Mouse (Mus musculus): ENCODE results near the gene Gm6309. TPM values are rescaled to one million over a fixed set of nuclear protein-coding genes. Genes with fewer than 3 reads are reported as not detected.
"Not testable (repeated sequence)": the region's sequence is repeated elsewhere in the genome, so short reads cannot be mapped to it uniquely, and the experiment has no call there.

Gm6309 gene
- polyA plus RNA-seq, 1 experiment from 2014 or later, result not detected

GRCm38 (mm10) chr5:146188712-146189111, 18.2 kb upstream of the Gm6309 start:
- 91% methylated on average over 7 of the region's 7 CpGs for WGBS
- no peak for ATAC-seq (ENCODE audit: low FRiP score)

DNA sequence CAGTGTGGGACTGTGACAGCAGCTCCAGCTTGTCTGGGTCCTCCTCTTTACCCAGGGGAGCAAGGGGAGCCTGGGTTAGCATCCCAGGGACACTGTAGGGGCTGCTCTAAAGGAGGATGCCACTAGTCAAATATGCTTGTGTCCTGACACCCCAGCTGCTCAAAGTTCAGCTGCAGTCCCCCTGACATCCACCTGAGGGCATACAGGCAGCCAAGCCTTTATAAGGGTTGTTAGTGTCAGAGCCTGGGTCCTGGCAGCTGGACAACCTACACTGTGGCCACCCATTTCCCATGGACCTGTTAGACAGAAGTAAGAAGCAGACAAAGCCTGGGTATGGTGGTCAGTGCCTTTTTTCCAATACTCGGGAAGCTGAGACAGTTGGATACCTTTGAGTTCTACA, 17.6 kb upstream of the Gm6309 start:
- Histone ChIP-seq H3K9me3 (ENCODE audit: control insufficient read depth, low read length) (0 out of 2 replicates have a peak, but pooled peaks cover 4% of the 10 kb centered on the region), H3K9ac (ENCODE audit: low read depth, low read length) (no peak overlapping the region), H3K27ac (ENCODE audit: low read depth, low read length) (no peak overlapping the region), H3K36me3 (ENCODE audit: control insufficient read depth, insufficient read depth, low read length) (no peaks in the 10 kb centered on the region), H3K27me3 (ENCODE audit: control insufficient read depth, insufficient read depth, low read length) (no peaks in the 10 kb centered on the region), H3K4me1 (replicated peaks; ENCODE audit: control insufficient read depth, insufficient read depth, low read length) (no peaks in the 10 kb centered on the region), H3K4me2 (replicated peaks; ENCODE audit: low read depth, low read length) (no peak overlapping the region), H3K4me3 (ENCODE audit: low read depth, low read length) (no peak overlapping the region)
- no peak for ATAC-seq (ENCODE audit: low FRiP score)
- no peak for DNase-seq (ENCODE audit: low spot score)
- WGBS, result 82% methylated on average over 1 of the region's 1 CpGs

More at GRCm38 (mm10) chr5:146188712-146189111, 18.2 kb upstream of the Gm6309 start:
- no peaks in the 10 kb centered on the region for H3K36me3 ChIP-seq (ENCODE audit: control insufficient read depth, insufficient read depth, low read length)
- no peak overlapping the region for H3K27ac ChIP-seq (ENCODE audit: low read depth, low read length)
- no peak overlapping the region for H3K4me2 ChIP-seq (replicated peaks; ENCODE audit: low read depth, low read length)
- no peaks in the 10 kb centered on the region for H3K27me3 ChIP-seq (ENCODE audit: control insufficient read depth, insufficient read depth, low read length)
- 0 out of 2 replicates have a peak, but pooled peaks cover 3% of the 10 kb centered on the region for H3K9me3 ChIP-seq (ENCODE audit: control insufficient read depth, low read length)
- DNase-seq (ENCODE audit: low spot score), result no peak
- H3K4me3 ChIP-seq (ENCODE audit: low read depth, low read length), result no peak overlapping the region
- H3K9ac ChIP-seq (ENCODE audit: low read depth, low read length), result no peak overlapping the region
- no peaks in the 10 kb centered on the region for H3K4me1 ChIP-seq (replicated peaks; ENCODE audit: control insufficient read depth, insufficient read depth, low read length)

- H3K9me3 ChIP-seq (ENCODE audit: control insufficient read depth, low read length); H3K27ac ChIP-seq (ENCODE audit: low read depth, low read length); H3K36me3 ChIP-seq (ENCODE audit: control insufficient read depth, insufficient read depth, low read length); H3K9ac ChIP-seq (ENCODE audit: low read depth, low read length); H3K4me3 ChIP-seq (ENCODE audit: low read depth, low read length); H3K4me1 ChIP-seq (replicated peaks; ENCODE audit: control insufficient read depth, insufficient read depth, low read length); H3K4me2 ChIP-seq (replicated peaks; ENCODE audit: low read depth, low read length); ATAC-seq (ENCODE audit: low FRiP score); H3K27me3 ChIP-seq (ENCODE audit: control insufficient read depth, insufficient read depth, low read length): not testable (repeated sequence)
- WGBS, result 40% methylated on average over 5 of the region's 5 CpGs
- peak; percentile 47 for DNase-seq (ENCODE audit: low spot score)
Observed at GRCm38 (mm10) chr5:146187441-146187840, 16.9 kb upstream of the Gm6309 start.

- WGBS, result 78% methylated on average over 4 of the region's 4 CpGs
- not testable (repeated sequence) for H3K36me3 ChIP-seq (ENCODE audit: control insufficient read depth, insufficient read depth, low read length); H3K9me3 ChIP-seq (ENCODE audit: control insufficient read depth, low read length); ATAC-seq (ENCODE audit: low FRiP score); H3K4me2 ChIP-seq (replicated peaks; ENCODE audit: low read depth, low read length); H3K27ac ChIP-seq (ENCODE audit: low read depth, low read length); H3K4me1 ChIP-seq (replicated peaks; ENCODE audit: control insufficient read depth, insufficient read depth, low read length); H3K4me3 ChIP-seq (ENCODE audit: low read depth, low read length); H3K9ac ChIP-seq (ENCODE audit: low read depth, low read length); H3K27me3 ChIP-seq (ENCODE audit: control insufficient read depth, insufficient read depth, low read length); DNase-seq (ENCODE audit: low spot score)
Observed at GRCm38 (mm10) chr5:146185204-146185603, 14.7 kb upstream of the Gm6309 start, which contains the start of gene 1700001J03Rik. Gene 1700001J03Rik (minus strand): TSS chr5:146185304.

GRCm38 (mm10) chr5:146172744-146173143, 2.2 kb upstream of the Gm6309 start:
- H3K4me1 ChIP-seq (replicated peaks; ENCODE audit: control insufficient read depth, insufficient read depth, low read length); H3K36me3 ChIP-seq (ENCODE audit: control insufficient read depth, insufficient read depth, low read length); H3K9ac ChIP-seq (ENCODE audit: low read depth, low read length); H3K27ac ChIP-seq (ENCODE audit: low read depth, low read length); H3K4me3 ChIP-seq (ENCODE audit: low read depth, low read length); H3K27me3 ChIP-seq (ENCODE audit: control insufficient read depth, insufficient read depth, low read length); H3K9me3 ChIP-seq (ENCODE audit: control insufficient read depth, low read length); H3K4me2 ChIP-seq (replicated peaks; ENCODE audit: low read depth, low read length); DNase-seq (ENCODE audit: low spot score); ATAC-seq (ENCODE audit: low FRiP score): not testable (repeated sequence)
- WGBS, result 64% methylated on average over 4 of the region's 4 CpGs

- not testable (repeated sequence) for H3K9me3 ChIP-seq (ENCODE audit: control insufficient read depth, low read length); H3K36me3 ChIP-seq (ENCODE audit: control insufficient read depth, insufficient read depth, low read length); DNase-seq (ENCODE audit: low spot score); H3K27me3 ChIP-seq (ENCODE audit: control insufficient read depth, insufficient read depth, low read length); H3K9ac ChIP-seq (ENCODE audit: low read depth, low read length); H3K27ac ChIP-seq (ENCODE audit: low read depth, low read length); ATAC-seq (ENCODE audit: low FRiP score); H3K4me3 ChIP-seq (ENCODE audit: low read depth, low read length); H3K4me1 ChIP-seq (replicated peaks; ENCODE audit: control insufficient read depth, insufficient read depth, low read length); H3K4me2 ChIP-seq (replicated peaks; ENCODE audit: low read depth, low read length)
- WGBS, result 97% methylated on average over 3 of the region's 3 CpGs
Observed at GRCm38 (mm10) chr5:146160439-146160838, 10.1 kb downstream of the Gm6309 start, which contains the start of gene Gm5565. Gene Gm5565 (minus strand): TSS chr5:146160539.

GRCm38 (mm10) chr5:146158326-146158725, 12.2 kb downstream of the Gm6309 start:
- 91% methylated on average over 4 of the region's 4 CpGs for WGBS

DNA sequence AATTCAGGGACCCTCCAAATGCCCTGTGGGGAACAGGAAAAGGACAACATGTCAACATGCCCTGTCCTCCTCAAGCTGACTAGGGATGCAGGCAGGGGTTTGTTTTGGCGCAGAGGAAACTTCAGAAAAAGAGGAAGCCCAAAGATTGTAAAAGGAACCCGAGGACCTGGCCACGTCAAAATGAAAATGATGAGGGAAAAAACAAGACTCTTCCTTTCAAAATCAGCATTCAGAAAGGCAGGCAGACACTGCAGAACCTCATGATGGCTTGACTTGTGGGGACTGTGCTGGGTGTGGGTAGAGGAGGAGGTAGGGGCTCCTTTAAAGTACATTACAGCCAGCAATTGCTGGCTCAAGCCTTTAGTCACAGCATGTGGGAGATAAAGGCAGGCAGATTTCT, 20.1 kb downstream of the Gm6309 start:
- ATAC-seq (ENCODE audit: low FRiP score) (no peak), DNase-seq (ENCODE audit: low spot score) (no peak)
- Histone ChIP-seq H3K36me3 (ENCODE audit: control insufficient read depth, insufficient read depth, low read length) (no peaks in the 10 kb centered on the region), H3K27me3 (ENCODE audit: control insufficient read depth, insufficient read depth, low read length) (no peaks in the 10 kb centered on the region), H3K9ac (ENCODE audit: low read depth, low read length) (no peak overlapping the region), H3K27ac (ENCODE audit: low read depth, low read length) (no peak overlapping the region), H3K4me2 (replicated peaks; ENCODE audit: low read depth, low read length) (no peak overlapping the region), H3K4me3 (ENCODE audit: low read depth, low read length) (no peak overlapping the region), H3K9me3 (ENCODE audit: control insufficient read depth, low read length) (no peaks in the 10 kb centered on the region), H3K4me1 (replicated peaks; ENCODE audit: control insufficient read depth, insufficient read depth, low read length) (no peaks in the 10 kb centered on the region)
- 87% methylated on average over 3 of the region's 3 CpGs for WGBS

More at GRCm38 (mm10) chr5:146158326-146158725, 12.2 kb downstream of the Gm6309 start:
- not testable (repeated sequence) for ATAC-seq (ENCODE audit: low FRiP score); H3K36me3 ChIP-seq (ENCODE audit: control insufficient read depth, insufficient read depth, low read length); H3K27ac ChIP-seq (ENCODE audit: low read depth, low read length); H3K27me3 ChIP-seq (ENCODE audit: control insufficient read depth, insufficient read depth, low read length); H3K9me3 ChIP-seq (ENCODE audit: control insufficient read depth, low read length); H3K9ac ChIP-seq (ENCODE audit: low read depth, low read length); H3K4me3 ChIP-seq (ENCODE audit: low read depth, low read length); H3K4me1 ChIP-seq (replicated peaks; ENCODE audit: control insufficient read depth, insufficient read depth, low read length); H3K4me2 ChIP-seq (replicated peaks; ENCODE audit: low read depth, low read length); DNase-seq (ENCODE audit: low spot score)

- H3K9ac ChIP-seq (ENCODE audit: low read depth, low read length), result no peak overlapping the region
- no peaks in the 10 kb centered on the region for H3K27me3 ChIP-seq (ENCODE audit: control insufficient read depth, insufficient read depth, low read length)
- H3K9me3 ChIP-seq (ENCODE audit: control insufficient read depth, low read length), result no peaks in the 10 kb centered on the region
- H3K4me2 ChIP-seq (replicated peaks; ENCODE audit: low read depth, low read length), result no peak overlapping the region
- ATAC-seq (ENCODE audit: low FRiP score) (no peak), DNase-seq (ENCODE audit: low spot score) (peak; percentile 54)
- no peaks in the 10 kb centered on the region for H3K36me3 ChIP-seq (ENCODE audit: control insufficient read depth, insufficient read depth, low read length)
- H3K27ac ChIP-seq (ENCODE audit: low read depth, low read length), result no peak overlapping the region
- no peaks in the 10 kb centered on the region for H3K4me1 ChIP-seq (replicated peaks; ENCODE audit: control insufficient read depth, insufficient read depth, low read length)
- H3K4me3 ChIP-seq (ENCODE audit: low read depth, low read length), result no peak overlapping the region
- WGBS, result 41% methylated on average over 2 of the region's 2 CpGs
Observed at GRCm38 (mm10) chr5:146147903-146148302, 22.6 kb downstream of the Gm6309 start.

All from hindbrain, embryonic 11.5 days (tissue).